Mouse (Mus musculus) embryonic facial prominence, embryonic 12.5 days (tissue): ENCODE results near the gene Uso1. TPM values are rescaled to one million over a fixed set of nuclear protein-coding genes. Genes with fewer than 3 reads are reported as not detected.

Source experiments
- ATAC-seq: fragments of 200-750 bp; cut with Nextera tagmentation; 2 replicates; pipeline ENCODE4 v1.8.0; 2017; ENCODE audit not compliant: insufficient number of reproducible peaks, insufficient read depth, low FRiP score, low TSS enrichment
- H3K27ac ChIP-seq: fragments of 300-500 bp; sonication (generic); 2 replicates; pipeline ENCODE4 v1.5.1; 2016; ENCODE audit warnings: mild to moderate bottlenecking
- H3K27me3 ChIP-seq: fragments of 300-500 bp; sonication (generic); 2 replicates; pipeline ENCODE4 v1.6.1; 2016; ENCODE audit warnings: mild to moderate bottlenecking, moderate library complexity
- H3K36me3 ChIP-seq: fragments of 300-500 bp; sonication (generic); 2 replicates; pipeline ENCODE4 v1.6.1; 2016; ENCODE audit warnings: mild to moderate bottlenecking
- H3K4me1 ChIP-seq: fragments of 300-500 bp; sonication (generic); 2 replicates; pipeline ENCODE4 v1.6.1; 2016
- H3K4me2 ChIP-seq: fragments of 300-500 bp; sonication (generic); replicated peaks from 2 replicates; pipeline ENCODE4 v1.6.1; 2016; ENCODE audit warnings: mild to moderate bottlenecking, moderate library complexity
- H3K4me3 ChIP-seq: fragments of 300-500 bp; sonication (generic); 2 replicates; pipeline ENCODE4 v1.5.1; 2016; ENCODE audit warnings: mild to moderate bottlenecking
- H3K9ac ChIP-seq: fragments of 300-500 bp; sonication (generic); 2 replicates; pipeline ENCODE4 v1.6.1; 2016; ENCODE audit warnings: mild to moderate bottlenecking, moderate library complexity
- H3K9me3 ChIP-seq: fragments of 300-500 bp; sonication (generic); 2 replicates; pipeline ENCODE4 v1.6.1; 2016; ENCODE audit warnings: mild to moderate bottlenecking, moderate library complexity
- WGBS: fragments of 180-500 bp; shearing (Covaris S2); methylation state at CpG from one replicate; pipeline ENCODE4 v1.1.7; 2016; 5-methylcytosine and 5-hydroxymethylcytosine counted together
- polyA plus RNA-seq: library from polyadenylated mRNA; unstranded; fragments of >200 nt; fragmentation: Nextera tagmentation; extraction: Ambion mirVana; gene quantifications from 2 replicates; pipeline ENCODE4 v1.2.1, GENCODE M21; 2016

Uso1 gene
- 45.7 and 49.3 TPM in 2 replicates for polyA plus RNA-seq

DNA sequence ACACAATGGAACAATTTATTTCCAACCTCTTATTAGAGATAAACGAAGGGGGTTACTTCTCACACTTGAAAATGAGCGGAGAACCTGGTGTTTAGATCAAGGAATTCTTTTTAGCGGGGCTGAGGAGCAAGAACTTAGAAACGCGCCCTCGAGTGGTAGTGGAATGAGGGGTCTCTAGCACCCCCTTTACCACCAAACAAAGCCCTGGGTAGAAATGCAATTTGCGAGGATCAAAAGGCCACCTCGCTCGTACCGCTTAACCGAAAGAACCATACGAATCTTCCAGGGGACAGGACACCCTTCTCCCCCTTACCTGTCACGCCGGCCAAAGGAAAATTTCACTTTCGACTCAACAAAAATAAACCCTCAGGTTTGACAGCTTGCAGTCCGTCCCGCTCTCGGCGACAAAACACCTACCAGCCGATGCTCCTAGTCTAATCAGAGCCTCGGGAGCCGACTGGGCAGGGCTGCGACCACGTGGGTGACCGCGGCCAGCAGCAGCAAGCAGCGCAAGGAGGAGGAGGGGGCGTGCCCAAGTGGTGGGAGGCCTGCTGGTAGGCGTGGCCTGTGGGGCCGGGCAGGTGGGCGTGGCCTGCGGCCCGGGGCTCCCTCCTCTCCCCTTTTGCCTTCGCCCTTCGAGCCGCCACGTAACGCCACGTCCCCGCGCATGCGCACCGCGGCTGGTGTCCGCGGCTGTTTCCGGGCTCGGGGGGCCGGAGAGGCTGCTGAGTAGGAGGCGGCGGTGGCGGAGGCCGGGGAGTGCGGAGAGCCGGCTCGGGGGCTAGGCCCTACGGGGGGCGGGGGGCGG lies at the start of gene Uso1:
Gene Uso1 (plus strand): TSS at position 700 of the 808 bp plus-strand sequence.
- peak within 1 kb of the TSS; percentile 85 for H3K4me3 ChIP-seq
- ATAC-seq, result peak; percentile 95
- H3K36me3 ChIP-seq, result no peaks in the 10 kb centered on the region
- H3K9ac ChIP-seq, result peak within 1 kb of the TSS; percentile 90
- WGBS, result under 1% methylated on average over 46 of the region's 59 CpGs
- peak within 1 kb of the TSS; percentile 59 for H3K4me2 ChIP-seq
- peaks cover 21% of the 10 kb centered on the region for H3K4me1 ChIP-seq
- H3K27me3 ChIP-seq, result no peaks in the 10 kb centered on the region
- no peaks in the 10 kb centered on the region for H3K9me3 ChIP-seq
- peak within 1 kb of the TSS; percentile 79 for H3K27ac ChIP-seq

DNA sequence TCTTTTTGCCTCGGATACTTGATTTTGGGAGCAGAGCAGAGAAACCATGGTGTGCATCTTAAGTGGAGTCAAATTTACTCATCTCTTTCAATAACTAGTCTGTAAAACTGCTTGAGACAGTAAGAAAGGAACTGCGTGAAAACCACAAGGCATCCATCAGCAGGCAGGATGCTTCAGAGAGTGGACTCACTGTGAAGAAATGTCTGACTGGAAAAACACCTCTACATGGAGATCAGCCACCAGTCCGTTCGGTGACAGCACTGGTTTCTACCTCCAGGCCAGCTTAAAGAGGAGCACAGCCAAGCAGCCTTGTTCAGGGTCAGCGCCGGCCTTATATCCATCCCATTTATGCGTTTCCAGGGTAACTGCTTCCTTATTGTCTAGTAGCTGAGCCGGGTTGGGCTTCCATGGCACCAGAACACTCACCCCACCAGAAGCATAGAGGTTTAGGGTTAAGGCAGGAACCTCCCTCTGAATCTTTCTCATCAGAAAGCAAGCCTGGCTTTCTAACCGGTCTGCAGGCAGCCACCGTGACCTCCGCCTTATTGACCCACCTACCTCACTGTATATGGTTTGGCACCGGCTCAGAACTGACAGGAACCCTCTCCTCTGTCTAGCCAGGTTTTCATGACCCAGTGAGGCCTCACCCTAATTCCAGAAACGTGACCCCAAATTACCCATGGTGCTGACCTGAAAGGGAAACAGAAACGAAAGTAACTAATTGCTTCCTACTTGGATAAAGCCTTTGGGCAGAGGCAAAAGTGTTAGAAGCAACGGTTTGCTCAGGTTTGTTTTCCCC lies 44.3 kb upstream of the Uso1 start:
- Histone ChIP-seq H3K4me1 (no peaks in the 10 kb centered on the region), H3K27ac (no peak overlapping the region), H3K9me3 (no peaks in the 10 kb centered on the region), H3K27me3 (no peaks in the 10 kb centered on the region), H3K36me3 (no peaks in the 10 kb centered on the region), H3K4me2 (no peak overlapping the region), H3K4me3 (no peak overlapping the region), H3K9ac (no peak overlapping the region)
- 51% methylated on average over 15 of the region's 15 CpGs for WGBS
- ATAC-seq, result no peak

DNA sequence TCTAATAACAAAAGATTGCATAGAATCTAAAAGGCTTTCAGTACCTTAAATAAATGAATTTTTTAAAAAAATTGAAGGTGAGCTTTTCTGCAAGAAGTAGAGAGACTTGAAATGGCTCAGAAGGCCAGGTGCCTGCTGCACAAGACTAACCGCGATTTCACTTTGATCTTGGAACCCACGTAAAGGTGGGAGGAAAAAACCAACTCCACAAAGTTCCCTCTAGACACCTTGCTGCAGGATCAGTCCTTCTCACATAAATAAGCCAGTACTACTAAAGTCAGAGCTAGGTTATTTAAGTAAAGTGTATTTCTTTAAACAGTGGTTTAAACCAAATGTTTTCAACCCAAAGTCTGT lies 43.7 kb upstream of the Uso1 start:
- Histone ChIP-seq H3K4me2 (no peak overlapping the region), H3K9me3 (no peaks in the 10 kb centered on the region), H3K27ac (no peak overlapping the region), H3K27me3 (no peaks in the 10 kb centered on the region), H3K4me1 (0 out of 2 replicates have a peak, but pooled peaks cover 2% of the 10 kb centered on the region), H3K9ac (no peak overlapping the region), H3K36me3 (no peaks in the 10 kb centered on the region), H3K4me3 (no peak overlapping the region)
- no peak for ATAC-seq
- WGBS, result 55% methylated on average over 3 of the region's 3 CpGs

DNA sequence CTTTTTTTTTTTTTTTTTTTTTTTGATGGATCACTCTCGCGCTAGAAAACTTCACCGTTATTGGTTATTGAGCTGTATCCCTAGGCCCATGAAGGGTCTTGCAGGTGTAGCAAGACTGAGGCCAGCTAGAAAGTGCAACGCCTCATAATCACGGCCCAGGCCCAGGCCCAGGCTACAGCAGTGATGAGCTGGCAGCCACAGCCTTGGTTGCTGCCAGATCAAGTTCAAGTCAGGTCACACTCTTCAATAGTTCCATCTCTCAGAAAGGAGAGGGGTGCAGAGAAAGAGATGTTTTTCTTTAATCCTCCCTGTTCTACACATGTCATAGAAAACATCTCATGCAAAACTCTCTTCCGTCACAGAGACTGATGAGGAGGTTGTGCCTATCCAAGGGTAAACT lies 41.0 kb upstream of the Uso1 start:
- Histone ChIP-seq H3K9ac (no peak overlapping the region), H3K9me3 (no peaks in the 10 kb centered on the region), H3K4me3 (no peak overlapping the region), H3K4me2 (no peak overlapping the region), H3K36me3 (no peaks in the 10 kb centered on the region), H3K4me1 (0 out of 2 replicates have a peak, but pooled peaks cover 2% of the 10 kb centered on the region), H3K27me3 (no peaks in the 10 kb centered on the region), H3K27ac (no peak overlapping the region)
- ATAC-seq, result no peak
- WGBS, result 94% methylated on average over 6 of the region's 6 CpGs

DNA sequence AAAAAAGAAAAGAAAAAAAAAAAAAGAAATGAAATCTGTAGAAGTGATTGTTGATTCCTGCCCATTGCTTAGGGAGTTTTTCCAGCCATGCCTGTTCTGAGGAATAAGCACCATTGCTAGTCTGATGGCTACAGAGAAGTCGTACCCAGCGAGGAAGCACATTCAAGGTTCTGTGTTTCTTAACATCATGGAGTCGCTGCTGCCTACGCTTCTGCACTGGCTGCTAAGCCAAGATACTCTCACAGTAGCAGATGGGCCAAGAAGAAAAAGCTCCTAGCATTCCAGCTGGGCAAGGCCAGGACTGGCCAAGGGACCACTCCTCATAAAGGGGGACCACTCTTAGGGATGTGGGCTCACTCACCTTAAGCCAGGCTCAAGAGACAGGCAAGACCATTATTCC lies 40.0 kb upstream of the Uso1 start:
- 92% methylated on average over 4 of the region's 4 CpGs for WGBS
- ATAC-seq, result no peak

DNA sequence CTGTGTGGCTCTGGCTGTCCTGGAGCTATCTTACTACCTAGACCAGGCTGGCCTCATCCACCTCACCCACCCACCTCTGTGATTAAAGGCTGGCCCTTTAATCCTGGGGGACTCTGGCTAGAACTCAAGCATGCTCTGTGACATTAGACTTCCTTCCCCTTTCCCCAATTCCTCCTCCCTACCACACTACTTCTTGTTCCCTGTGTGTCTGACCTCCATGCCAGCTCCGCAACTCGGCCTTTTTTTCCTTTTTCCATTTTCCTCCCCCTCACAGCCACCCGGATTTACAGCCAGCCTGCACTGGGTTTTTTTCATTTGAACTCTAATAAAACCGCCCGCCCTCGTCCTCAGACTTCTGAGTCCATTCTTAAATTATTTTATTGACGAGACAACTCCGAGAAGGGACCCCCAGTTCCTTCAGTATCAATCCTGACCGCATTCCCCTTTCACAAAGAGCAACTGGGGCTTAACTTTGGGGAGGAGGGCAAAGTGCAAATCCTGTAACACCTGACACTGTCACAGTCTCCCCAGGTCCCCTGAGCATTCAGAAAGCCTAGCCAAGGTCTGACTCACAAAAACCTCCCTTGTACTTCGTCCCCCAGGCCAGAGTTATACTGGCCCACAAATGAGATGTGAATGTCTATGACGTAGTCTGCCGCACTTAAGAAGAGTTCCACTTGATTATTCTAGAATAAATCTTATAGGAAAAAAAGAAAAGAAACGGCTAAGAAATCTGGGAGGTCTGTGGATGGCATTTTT lies 39.2 kb upstream of the Uso1 start:
- Histone ChIP-seq H3K9me3 (no peaks in the 10 kb centered on the region), H3K4me3 (no peak overlapping the region), H3K36me3 (no peaks in the 10 kb centered on the region), H3K27me3 (no peaks in the 10 kb centered on the region), H3K9ac (no peak overlapping the region), H3K4me1 (0 out of 2 replicates have a peak, but pooled peaks cover 2% of the 10 kb centered on the region), H3K27ac (no peak overlapping the region), H3K4me2 (no peak overlapping the region)
- no peak for ATAC-seq
- WGBS, result 60% methylated on average over 13 of the region's 13 CpGs

More for the DNA sequence above, 40.0 kb upstream of the Uso1 start:
- Histone ChIP-seq H3K27me3 (no peaks in the 10 kb centered on the region), H3K4me1 (0 out of 2 replicates have a peak, but pooled peaks cover 2% of the 10 kb centered on the region), H3K36me3 (no peaks in the 10 kb centered on the region), H3K4me3 (no peak overlapping the region), H3K27ac (no peak overlapping the region), H3K4me2 (no peak overlapping the region), H3K9me3 (no peaks in the 10 kb centered on the region), H3K9ac (no peak overlapping the region)

DNA sequence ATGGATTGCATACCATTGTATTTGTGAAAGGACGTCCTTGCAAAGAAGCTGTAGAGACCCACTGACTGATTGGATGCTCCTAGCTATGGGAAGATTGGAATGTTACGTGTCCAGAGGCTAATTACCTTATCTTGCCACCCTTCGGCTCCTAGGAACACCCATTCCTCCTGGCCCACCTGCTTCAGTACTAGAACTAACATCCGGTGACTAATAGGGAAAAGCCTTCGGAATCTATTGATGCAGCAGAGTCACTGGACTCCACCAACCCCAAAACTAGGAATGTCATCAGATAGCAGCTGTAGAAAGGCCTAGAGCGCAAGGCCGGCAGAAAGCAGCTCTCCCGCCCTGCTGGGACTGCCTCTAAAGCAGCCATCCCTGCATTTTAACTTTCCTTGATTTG lies 36.1 kb upstream of the Uso1 start:
- WGBS, result 89% methylated on average over 8 of the region's 8 CpGs
- H3K36me3 ChIP-seq, result no peaks in the 10 kb centered on the region

DNA sequence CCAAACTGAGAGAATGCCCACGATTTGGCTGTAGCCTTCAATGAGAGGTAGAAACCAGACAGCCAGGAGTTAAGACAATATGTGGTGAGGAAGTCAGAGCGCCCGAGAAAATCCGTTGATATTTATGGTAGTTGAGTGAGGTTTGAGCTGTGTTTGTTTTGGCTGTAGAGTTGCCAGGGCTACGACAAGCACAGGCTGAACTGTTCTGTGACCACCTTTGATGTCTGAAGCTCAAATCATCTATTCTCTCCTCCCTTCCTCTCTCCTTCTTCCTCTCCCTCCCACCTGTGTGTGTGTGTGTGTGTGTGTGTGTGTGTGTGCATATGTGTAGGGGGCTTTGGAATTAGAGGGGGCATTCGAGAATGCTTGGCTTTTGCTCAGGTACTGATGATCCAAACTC lies 34.7 kb upstream of the Uso1 start:
- Histone ChIP-seq H3K9me3 (no peaks in the 10 kb centered on the region), H3K9ac (no peak overlapping the region), H3K4me2 (no peak overlapping the region), H3K27me3 (no peaks in the 10 kb centered on the region), H3K27ac (no peak overlapping the region), H3K4me1 (0 out of 2 replicates have a peak, but pooled peaks cover 2% of the 10 kb centered on the region), H3K4me3 (no peak overlapping the region), H3K36me3 (no peaks in the 10 kb centered on the region)
- no peak for ATAC-seq
- WGBS, result 55% methylated on average over 6 of the region's 6 CpGs

More for the DNA sequence above, 36.1 kb upstream of the Uso1 start:
- H3K4me1 ChIP-seq, result 0 out of 2 replicates have a peak, but pooled peaks cover 2% of the 10 kb centered on the region
- no peaks in the 10 kb centered on the region for H3K27me3 ChIP-seq
- no peak overlapping the region for H3K4me2 ChIP-seq
- no peak overlapping the region for H3K4me3 ChIP-seq
- no peak for ATAC-seq
- no peak overlapping the region for H3K27ac ChIP-seq
- no peaks in the 10 kb centered on the region for H3K9me3 ChIP-seq
- H3K9ac ChIP-seq, result no peak overlapping the region

DNA sequence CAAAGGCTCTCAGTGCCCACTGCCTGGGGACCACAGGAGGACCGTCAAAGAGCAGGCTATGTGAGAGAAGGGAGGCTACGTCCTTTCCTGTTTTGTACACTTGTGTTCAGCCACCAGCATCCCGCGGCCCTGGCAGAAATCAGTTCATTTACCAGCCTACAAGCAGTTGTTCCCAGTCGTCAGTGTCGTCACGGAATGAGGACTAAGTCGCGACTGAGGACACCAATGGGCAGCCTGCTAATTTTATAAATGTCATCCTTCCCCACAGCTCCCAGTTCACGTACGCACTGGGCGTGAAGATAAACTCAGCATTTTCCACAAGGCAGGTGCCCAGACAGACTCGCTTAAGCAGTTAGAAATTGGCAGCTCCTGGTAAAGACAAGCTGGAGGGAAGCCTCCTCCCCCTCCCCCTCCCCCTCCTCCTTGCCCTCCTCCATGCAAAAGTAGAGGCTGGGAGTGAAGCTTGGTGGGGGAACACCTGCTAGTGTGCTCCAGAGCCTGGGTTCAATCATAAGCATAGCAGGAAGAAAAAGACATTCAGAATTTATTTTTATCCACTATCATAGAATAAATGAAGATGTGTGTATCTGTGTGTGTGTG lies 33.8 kb upstream of the Uso1 start:
- 73% methylated on average over 13 of the region's 13 CpGs for WGBS
- H3K9me3 ChIP-seq, result no peaks in the 10 kb centered on the region
- H3K27me3 ChIP-seq, result no peaks in the 10 kb centered on the region
- H3K36me3 ChIP-seq, result no peaks in the 10 kb centered on the region
- H3K27ac ChIP-seq, result no peak overlapping the region
- H3K9ac ChIP-seq, result no peak overlapping the region
- no peak overlapping the region for H3K4me2 ChIP-seq
- ATAC-seq, result no peak
- no peak overlapping the region for H3K4me3 ChIP-seq
- no peaks in the 10 kb centered on the region for H3K4me1 ChIP-seq

DNA sequence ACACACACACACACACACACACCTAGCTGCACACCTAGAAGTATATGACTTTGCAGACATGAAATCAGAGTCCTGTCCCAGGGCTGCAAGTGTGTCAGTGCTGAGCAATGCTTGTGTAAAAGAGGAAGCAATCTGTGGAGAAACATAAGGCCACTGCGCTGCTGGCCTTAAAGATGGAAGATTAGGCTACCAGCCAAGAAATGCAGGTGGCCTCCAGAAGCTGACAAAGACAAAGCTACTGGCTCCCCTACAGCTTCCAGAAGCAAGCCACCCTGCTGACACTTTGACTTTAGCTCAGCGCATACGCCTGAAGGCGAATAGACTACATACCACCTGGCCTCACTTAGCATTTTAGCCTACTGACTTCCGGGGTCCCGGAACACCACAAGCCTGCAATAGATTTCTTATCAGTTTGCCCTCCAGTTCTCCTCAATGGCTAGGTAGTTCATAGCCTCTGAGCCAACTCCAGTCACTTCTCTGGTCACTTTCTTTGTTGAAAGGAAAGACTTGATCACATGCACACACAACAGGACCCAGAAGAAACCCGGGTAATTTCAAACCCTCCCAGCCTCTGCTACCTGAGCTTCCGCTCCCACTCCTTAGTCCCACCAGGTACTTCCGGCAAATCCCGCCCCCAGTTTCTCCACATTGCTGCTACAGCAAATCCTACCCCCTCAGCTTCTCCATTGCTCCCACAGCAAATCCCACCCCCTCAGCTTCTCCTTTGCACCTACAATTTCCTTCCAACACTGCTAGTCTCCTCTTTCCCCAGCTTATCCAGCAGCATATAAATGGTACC lies 31.2 kb upstream of the Uso1 start:
- H3K4me1 ChIP-seq, result no peaks in the 10 kb centered on the region
- no peak overlapping the region for H3K4me2 ChIP-seq
- no peak overlapping the region for H3K4me3 ChIP-seq
- no peaks in the 10 kb centered on the region for H3K27me3 ChIP-seq
- no peaks in the 10 kb centered on the region for H3K9me3 ChIP-seq
- 37% methylated on average over 10 of the region's 10 CpGs for WGBS
- no peak for ATAC-seq
- H3K9ac ChIP-seq, result no peak overlapping the region
- H3K36me3 ChIP-seq, result no peaks in the 10 kb centered on the region
- H3K27ac ChIP-seq, result no peak overlapping the region
